Mouse (Mus musculus) layer of hippocampus, adult 18-20 months (tissue): ENCODE results near the gene Hoxd12. TPM values are rescaled to one million over a fixed set of nuclear protein-coding genes. Genes with fewer than 3 reads are reported as not detected.
A peak's percentile ranks its signal among the peaks of the same experiment; 100 is the strongest.

ENCODE experiments used
- DNase-seq, 2 experiments: peaks; one replicate each; pipeline ENCODE4 v3.0.0; 2022; ENCODE audit warnings: low spot score in 2 of 2
- total RNA-seq, 2 experiments: library from RNA; stranded (reverse); gene quantifications; 2 replicates each; pipeline ENCODE4 v1.2.3; 2021

Hoxd12 gene
- total RNA-seq, 2 experiments from 2014 or later: not detected

DNA sequence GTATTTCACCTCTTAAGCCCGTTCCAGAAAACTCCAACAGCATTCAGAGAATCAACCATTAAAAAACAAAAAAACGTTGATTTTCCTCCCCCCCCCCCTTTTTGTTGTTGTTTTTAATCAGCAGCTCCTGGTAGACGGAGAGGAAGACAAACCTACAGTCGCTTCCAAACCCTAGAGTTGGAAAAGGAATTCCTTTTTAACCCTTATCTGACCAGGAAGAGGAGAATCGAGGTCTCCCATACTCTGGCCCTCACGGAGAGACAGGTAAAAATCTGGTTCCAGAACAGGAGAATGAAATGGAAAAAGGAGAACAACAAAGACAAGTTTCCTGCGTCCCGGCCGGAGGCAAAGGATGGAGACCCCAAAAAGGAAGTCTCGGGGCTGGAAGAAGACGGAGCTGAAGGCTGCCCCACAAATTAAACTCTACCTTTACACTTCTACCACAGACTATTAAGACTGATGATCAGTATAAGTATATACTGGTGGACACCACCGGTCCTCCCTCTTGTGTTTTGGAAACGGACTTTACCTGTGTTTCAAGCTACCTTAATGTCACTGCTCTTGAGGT, 31.7 kb downstream of the Hoxd12 start:
- no peak for DNase-seq

DNA sequence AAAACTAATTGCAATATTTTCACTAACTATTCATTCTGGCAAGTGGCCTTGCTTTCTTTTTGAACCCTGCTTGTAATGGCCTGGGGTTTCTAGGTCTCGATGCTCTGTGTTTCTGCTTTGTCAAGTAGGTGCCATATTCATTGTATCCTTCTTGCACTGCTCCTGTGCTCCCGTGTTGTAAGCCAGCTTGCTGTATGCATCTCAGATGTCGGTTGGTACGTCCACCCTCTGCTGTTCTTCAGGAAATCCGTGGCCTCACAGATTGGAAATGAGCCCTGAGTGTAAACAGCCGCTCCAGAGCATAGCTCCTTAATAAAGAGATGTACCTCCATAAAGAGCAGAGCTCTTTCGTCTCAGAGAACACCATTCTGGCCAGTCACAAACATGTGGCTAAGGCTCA, 32.8 kb downstream of the Hoxd12 start:
- DNase-seq: no peak

DNA sequence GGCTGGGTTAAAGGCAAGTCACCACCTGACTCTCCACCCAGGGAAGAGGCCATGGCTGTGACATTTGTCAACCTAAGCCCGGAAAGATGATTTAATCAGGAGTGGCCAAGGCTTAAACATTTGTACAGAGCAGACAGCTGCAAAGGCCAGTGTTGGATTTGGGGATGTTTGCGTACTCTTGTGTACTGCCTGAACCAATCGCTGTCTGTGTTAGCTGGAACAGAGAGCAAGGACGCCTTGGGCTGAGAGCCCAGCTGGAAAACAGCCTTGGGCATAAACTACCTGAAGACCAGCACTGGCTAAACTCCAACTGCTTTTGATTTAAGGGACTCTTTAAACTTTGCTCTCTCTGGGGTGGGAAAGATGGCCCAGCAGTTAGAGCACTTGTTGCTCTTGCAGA, 33.9 kb downstream of the Hoxd12 start:
- DNase-seq: no peak

DNA sequence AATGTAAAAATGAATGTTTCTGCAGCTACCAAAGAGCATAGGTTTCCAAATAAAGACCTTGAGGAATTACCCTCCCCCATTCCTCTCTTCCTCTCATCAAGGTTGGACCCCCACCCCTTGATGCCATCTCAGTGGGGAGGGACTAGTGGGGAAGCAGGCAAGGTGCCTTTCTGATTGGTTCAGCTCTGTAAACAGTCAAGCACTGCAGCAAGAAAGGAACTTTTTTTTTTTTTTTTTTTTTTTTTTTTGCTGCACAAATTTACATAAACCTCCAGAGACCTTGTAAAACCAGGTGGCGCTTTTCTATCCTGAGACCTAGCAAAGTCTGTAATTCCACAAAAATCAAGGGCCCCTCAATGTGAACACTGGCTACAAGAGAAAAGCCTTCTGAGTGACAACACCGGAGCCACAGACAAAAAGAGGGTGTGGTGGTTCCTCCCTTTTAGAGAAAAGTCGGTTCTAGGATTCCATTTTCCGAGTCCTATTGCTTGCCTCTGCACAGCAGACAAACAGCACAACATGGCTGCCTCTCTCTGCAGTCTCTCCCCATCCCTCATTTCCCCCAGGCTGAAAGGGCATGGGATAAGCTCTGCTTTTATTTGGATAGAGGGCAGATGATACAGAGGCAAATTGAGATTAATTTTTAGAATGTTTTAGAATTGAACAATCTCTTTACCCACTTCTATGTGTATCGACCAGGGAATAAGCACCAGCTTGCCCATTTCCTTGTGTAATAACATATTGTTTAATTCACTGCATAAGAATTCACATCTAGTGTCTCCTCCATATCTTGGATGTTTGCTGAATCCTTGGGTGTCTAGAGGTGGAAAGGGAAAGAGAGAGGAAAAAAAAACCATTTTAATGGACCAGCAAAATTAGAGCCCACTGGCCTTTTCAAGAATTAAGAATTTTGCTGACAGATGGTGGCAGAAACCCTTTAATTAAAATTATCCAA, 34.9 kb downstream of the Hoxd12 start:
- DNase-seq: no peak

DNA sequence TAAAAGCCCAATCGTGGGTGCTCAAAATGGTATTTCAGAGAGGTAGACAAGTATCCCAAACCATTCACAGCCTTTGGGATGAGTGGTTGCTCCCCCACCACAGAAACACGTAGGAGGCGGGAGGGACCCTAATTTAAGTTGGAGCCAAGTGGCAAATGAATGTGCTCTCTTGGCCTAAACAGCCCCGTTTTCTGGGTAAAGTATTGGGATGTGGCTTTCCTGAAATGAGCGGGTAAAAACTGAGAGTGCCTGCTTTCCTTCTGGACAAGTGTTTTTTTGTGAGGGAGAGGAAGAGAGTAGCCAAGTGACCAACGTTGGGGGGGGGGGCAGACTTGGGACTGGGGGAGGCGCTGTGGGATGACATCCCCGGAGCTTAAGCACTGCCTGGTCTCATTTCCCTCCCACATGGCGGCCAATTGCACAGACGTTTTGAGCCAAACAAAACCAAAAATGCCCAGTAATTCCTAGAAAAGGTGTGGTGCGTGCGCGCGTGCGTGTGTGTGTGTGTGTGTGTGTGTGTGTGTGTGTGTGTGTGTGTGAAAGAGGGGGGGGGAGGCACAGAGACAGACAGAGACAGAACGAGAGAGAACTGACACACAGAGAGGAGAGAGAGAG, 36.2 kb downstream of the Hoxd12 start:
- no peak for DNase-seq

DNA sequence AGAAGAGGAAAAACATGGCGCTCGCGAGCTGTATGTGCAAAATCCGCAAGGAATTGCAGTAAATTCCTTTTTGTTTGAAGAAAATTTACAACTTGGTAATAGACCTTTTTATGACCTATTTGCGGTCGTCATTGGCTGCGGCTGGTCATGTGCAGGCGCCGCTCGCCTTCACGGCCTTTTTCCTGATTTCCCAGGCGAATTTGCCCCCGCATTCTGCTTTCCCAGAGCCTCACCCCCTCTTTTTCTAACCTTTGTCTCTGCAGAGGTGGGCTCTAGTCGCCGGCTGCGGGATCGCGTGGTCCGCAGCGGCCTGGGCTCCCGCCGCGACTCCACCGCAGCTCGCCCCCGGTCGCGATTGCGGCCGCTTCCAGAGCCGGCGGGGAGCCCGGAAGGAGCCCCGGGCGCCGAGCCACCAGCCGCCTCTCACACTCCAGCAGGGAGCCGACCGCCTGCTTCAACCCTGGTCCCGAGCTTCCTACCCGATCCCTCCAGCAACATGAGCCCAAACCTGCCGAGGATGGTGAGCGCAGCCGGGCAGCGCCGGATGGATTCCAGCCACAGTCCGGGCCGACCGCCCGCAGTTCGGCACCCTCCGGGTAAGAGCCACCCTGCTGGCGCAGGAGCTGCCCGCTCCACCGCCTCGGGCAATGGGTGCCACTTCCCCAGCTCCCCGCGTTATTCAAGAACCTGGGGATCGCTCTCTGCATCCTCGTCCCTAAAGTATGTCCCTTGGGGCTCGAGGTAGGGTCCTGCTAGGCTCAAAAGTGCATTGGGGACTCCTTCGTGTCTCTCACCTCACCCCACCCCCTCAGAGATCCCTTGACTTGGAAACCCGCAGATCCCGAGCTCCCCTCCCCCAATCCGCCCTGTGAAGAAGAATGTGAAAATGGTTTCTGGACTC, 37.2 kb downstream of the Hoxd12 start, which contains the start of the genes Hoxd3 and Hoxd4:
Gene Hoxd3 (plus strand): TSS at position 207 of the 901 bp plus-strand sequence.
Gene Hoxd4 (plus strand): TSS at position 209 of the 901 bp plus-strand sequence.
- no peak for DNase-seq

DNA sequence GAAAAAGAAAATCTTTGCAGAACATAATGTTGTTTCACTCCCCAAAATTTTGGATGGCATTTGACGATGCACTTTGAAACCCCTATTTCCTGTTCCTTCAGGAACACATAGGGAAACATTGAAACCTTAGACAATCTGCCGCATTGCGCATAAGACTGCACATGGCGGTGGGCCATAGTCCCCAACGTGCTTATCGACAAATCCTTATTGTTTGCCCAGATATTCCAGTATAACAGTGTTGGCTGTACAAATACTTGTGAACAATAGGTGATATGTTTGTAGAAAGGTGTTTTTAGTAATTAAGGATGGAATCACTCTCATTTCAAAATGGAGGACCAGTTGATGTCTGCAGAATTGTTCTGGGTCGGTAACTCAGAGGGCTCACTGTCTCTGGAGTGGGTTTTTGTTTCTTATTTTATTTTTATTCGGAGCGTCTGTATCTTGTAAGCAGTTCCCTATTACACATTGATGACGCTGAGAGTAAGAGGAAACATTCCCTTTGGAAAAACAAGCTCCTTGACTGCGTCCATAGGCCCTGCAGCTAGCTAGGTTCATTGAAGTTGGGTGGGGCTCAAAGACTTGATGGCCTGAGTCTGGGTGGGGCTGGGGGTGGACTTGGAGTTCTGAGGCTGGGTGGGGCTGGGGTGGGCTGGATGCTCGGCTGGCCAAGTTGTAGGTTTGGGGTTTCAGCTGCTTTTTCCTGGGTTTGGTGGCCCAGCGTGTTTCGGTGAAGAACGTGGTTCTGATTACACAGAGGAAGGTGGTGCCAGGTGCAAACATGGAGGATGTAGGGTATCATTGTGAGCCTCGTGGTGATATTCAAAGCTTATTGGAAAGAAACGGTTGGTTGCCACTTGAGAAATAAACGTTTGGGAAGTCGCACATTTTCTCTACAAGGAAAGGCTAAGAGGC, 38.7 kb downstream of the Hoxd12 start:
- DNase-seq: no peak

DNA sequence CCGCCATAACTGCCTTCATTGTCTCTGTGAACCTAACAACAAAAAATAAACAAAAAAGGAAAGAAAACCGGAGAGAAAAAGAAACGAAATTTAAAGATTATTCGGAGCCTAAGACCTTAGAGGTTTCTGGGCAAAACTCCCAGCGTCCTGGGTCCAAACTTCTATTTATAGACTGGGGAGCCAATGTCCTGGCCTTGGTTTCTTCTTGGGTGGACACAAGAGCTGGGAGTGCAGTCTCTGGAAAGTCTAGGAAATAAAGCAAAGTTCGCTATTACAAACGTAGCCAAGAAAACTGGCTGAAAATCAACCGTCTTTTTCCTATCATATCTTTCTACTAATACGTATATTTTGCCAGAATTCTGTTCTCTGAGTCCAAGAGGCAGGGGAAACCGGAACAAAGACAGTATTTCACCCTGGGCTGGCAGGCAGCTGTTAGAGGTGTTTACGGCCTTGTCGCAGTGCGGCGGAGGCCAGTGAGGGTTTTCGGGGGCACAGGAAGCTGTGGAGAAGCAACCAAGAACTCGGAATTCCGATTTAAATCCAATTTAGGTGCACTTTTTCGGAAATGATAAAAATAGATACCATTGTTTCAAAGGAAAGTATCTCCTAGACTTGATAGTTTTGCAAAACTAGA, 39.5 kb downstream of the Hoxd12 start:
- no peak for DNase-seq

DNA sequence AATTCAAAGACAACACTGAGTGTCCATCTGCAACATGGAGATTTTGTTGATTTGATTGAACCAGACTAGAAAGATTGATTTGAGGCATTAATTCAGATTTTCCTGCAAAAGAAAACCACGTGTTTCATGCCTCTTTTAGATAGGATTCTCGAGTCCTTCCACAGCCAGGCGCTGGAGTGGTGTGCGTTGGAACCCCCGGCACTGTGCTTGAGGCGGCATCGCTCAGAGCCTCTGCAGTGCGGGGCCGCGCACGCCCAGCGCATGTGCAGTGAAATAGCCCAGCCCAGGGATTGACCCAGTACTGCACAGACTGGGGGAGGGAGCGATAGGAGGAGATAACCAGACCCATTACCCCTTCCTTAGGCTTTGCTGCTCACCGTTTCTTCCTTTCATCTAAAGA, 40.1 kb downstream of the Hoxd12 start:
- DNase-seq: no peak

DNA sequence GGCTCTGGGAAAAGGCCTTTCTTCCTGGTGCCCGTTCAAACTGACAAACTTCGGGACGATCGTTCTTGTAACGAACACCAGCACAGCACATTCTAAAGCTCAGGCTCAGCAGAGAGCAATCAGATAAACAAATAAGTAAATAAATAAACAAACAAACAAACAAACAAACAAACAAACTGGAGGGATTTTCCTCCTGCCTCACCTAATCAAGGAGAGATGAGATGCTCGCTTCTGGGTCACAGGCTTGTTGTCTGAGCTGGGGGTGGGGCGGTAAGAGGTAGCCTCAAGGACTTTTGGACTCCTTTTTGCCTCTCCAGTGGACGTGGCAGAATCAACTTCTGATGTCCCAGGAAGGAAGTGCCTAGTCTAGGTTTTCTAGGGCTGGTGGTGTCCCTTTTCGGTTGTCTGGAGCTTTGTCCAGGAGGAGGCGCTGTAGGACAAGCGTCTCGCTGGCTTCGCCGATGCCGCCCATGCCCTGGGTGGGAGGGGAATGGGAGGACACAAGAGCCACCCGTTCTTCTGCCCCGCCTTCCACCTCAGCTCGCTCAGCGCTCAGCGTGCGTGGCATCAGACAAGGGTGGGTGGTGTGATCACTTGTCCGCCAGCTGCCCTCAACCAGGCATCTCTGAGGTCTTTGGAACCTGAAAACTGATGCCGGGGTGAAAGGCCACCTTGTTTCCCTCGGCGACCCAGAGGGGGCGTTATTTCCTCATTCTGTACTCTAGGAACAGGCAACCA, 40.9 kb downstream of the Hoxd12 start:
- peak; percentile 35 to 81 for DNase-seq

DNA sequence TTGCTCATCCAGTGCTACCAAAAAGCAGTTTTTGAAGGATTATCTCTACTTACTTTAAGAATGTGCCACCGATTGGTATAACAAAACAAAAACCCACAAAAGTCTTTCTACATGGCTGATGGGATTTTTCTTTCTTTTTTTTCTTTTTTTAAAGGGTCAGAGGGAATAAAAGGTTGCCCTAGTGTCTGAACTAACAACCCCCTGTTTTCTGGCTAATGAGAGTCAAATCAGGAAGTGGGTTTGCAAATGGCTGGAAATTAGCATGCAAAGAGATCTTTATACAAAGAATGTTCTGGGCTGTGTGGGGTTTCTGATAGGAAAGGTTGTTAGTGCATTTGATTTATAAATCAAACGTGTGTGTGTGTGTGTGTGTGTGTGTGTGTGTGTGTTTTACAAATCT, 45.6 kb downstream of the Hoxd12 start:
- no peak for DNase-seq

DNA sequence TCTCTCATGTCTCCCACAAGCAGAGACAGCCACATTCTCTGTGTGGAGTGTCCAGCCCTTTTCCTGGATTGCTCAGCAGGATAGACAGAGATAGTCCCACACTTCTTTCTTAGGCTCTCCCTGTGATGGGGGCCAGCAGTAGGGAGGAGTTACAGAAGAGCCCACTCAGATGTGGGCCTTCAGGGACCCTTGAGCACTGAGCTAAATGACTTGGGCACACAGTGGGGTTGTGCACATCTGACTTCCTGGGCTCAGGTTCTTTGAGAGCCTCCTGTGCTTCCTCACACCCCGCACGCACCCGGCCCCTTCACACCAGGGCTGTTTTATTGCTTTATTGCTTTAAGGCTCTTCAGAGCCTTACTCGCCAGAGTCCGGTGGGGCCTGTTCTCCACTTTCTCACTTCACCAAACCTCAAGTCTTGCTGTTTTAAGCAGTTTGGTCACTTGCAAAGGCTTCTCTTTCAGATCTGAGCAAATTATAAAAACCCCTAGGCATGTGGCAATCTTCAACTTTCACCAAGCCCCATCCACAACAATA, 46.2 kb downstream of the Hoxd12 start:
- DNase-seq: no peak

DNA sequence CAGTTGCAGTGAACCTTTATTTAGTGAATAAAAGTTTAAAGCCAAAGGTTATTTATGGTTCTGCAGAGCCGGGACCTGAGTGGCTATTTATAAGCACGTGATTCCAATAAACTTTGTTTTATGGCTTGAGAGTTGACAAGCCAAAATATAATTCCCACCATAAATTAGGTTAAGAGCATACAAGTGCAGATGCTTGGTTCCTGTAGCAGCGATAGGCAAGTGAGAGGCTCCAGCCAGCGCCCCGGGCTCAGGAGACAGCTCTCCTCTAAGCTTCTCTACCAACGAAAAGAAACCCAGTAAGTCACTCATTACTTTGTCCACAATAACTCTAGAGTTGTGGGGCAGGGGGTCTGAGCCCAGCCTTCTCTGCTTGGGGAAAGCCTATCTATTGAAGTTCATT, 47.1 kb downstream of the Hoxd12 start:
- DNase-seq: no peak

DNA sequence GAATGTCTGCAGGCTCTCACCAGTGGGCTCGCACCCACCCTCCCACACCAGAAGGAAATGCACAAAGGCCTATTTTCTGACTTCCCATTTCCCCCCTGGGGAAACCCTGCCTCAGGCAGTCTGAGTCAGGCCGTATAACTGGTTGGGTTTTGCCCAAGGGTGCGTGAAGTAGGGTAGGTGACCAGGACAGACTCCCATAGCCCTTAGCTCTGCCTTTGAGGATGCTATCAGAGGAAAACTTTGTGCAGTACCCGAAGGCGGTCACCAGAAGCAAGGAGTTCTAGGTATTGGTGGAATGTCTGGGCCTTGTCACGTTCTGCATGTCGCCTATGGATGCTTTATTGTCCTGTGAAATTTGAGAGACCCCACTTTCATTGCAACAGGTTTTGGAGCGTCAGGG, 48.1 kb downstream of the Hoxd12 start:
- DNase-seq: no peak

DNA sequence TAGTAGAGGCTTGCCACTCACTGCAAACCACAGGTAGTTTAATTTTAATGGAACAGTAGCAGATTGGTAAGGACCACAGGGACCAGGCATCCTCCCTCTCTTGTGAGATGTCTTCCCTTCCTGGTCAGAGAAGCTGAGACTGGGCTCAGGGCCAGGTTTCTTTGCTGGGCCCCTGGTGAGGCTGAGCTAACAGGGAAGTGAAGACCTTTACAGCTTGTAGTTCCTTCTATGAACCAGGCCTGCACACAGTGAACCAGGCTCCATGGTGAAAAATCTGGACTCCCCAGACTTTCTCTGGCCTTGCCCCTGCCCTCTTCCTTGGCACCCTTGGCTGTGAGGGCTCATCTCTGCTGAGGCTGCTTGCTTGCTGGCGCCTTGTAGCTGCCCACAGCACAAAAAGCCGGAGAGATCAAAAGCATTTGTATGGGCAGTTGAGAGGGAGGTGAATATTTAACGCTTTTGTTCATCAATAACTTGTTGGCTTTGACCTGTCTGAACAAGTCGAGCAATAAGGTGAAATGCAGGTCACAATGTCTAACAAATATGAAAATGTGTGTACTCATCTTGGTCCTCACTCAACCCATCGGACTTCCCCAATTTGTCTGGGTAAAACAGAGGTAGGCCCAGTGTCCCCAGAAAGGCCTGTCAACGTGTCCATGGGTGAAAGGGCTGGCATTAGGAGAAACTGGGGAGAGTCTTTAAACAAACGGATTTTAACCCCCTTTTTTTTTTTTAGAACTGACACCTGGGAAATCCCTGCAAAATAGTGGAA, 49.6 kb downstream of the Hoxd12 start:
- no peak for DNase-seq

DNA sequence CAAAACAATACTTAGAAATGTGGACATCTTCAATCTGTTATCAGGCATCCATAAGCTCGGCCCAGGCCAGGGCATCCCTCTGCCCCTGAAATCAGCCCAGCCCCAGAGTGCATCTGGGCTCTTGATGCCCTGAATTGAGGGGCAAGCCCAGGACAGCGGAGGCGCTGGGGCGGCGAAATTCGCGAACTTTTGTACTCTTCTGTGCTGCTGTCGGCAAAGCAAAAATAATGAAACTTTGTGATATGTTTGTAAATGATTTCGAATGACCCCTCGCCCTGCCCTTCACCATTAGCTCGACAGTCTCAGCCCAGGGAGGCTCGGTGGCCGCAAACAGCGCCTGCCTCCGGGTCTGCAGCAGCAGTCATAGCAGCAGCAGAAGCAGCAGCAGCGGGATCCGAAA, 50.4 kb downstream of the Hoxd12 start:
- DNase-seq: no peak

DNA sequence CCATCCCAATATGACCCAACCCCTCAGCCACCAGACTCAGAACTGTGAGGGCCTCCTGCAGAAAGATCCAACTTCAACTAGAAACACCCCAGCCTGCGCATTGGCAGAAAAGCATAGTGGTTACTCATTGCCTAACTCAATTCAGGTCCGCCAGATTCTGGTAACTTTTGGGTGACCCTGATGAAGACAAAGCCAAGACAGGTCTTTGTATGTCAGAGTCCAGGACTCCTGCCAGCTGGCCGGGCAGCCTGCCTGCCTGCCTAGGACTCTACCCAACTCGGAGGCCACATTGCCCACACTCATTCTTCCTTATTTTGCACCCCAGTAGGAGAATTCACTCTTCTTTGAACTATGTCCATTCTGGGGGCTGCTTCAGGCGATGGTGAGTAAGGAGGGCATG, 51.7 kb downstream of the Hoxd12 start, which contains the start of gene Gm28230:
Gene Gm28230 (plus strand): TSS at position 178 of the 400 bp plus-strand sequence.
- no peak for DNase-seq
